Mouse (Mus musculus): ENCODE measurements around the gene Myocos. TPM values are rescaled to one million over a fixed set of nuclear protein-coding genes. Genes with fewer than 3 reads are reported as not detected.
"Not testable (repeated sequence)": the region's sequence is repeated elsewhere in the genome, so short reads cannot be mapped to it uniquely, and the experiment has no call there.

The Myocos gene
- polyA plus RNA-seq, 1 experiment, result not detected

DNA sequence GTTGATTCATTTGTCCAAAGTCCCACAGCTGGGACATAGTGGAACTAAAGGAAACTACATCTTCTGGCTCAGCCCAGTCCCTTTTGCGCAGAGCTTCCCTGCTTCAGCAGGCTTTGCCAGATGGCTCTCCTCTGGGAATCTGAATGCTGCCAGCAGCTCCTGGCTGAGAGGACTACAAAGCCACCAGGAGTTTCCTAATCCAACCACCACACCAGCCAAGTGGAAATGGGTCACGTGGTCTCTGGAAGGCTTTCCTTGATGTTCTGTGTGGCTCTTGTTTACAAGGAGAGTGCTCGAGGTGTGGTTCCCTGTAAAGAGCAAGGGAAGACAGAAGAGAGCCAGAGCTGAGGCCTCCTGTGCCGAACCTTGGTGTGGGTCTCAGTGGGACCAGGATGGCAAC is 14.3 kb downstream of the Myocos start:
- Histone ChIP-seq H3K27ac (ENCODE audit: insufficient read depth, low read length) (no peak overlapping the region), H3K4me3 (ENCODE audit: insufficient read depth, low read length) (no peak overlapping the region), H3K4me1 (ENCODE audit: control insufficient read depth, insufficient read depth, low read length) (no peaks in the 10 kb centered on the region)
- TF ChIP-seq CTCF (IDR thresholded peaks at IDR 0.05; ENCODE audit: borderline replicate concordance, insufficient read depth, low read length) (no peak), POLR2A (IDR thresholded peaks at IDR 0.05; ENCODE audit: low read depth, low read length) (no peak)

DNA sequence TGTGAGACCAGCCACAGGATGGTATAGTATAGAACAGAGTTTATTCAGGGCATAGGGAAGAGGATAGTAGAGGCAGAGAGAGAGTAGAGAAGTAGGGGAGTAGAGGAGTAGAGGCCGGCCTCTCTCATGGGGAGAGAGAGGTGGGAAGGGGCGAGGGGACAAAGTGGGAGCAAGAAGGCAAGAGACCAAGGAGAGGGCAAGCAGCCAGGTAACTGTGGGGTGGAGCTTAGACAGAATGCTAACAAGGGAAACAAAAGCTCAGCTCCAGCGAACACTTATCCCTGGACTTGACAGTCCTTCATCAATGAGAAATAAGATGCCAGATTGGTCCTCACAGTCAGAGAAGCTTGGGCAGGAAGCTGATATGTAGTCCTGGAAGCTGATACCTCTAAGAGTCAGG is 15.4 kb downstream of the Myocos start:
- no peak overlapping the region for H3K27ac ChIP-seq (ENCODE audit: insufficient read depth, low read length)
- H3K4me3 ChIP-seq (ENCODE audit: insufficient read depth, low read length), result no peak overlapping the region
- TF ChIP-seq CTCF (IDR thresholded peaks at IDR 0.05; ENCODE audit: borderline replicate concordance, insufficient read depth, low read length), result no peak
- no peak for TF ChIP-seq POLR2A (IDR thresholded peaks at IDR 0.05; ENCODE audit: low read depth, low read length)
- no peaks in the 10 kb centered on the region for H3K4me1 ChIP-seq (ENCODE audit: control insufficient read depth, insufficient read depth, low read length)

DNA sequence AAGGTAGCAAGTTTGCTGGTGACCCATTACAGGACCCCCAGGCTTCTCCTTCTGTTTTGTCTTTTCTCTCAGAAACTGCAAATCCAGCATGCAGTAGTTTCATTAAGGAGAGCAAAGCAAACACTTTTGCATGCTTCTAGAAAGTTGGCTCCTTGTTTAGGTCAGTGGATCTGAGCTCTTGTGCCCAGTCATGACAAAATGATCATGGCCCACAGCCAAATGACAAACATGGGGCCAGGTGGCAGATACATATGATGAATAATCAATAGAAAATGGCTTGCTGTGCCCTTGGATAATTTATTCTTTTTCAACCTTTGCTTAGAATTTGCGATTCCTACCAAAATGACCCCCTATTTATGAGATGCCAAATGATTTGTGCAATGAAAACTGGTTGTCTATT is 18.2 kb downstream of the Myocos start:
- no peaks in the 10 kb centered on the region for H3K4me1 ChIP-seq (ENCODE audit: control insufficient read depth, insufficient read depth, low read length)
- H3K27ac ChIP-seq (ENCODE audit: insufficient read depth, low read length), result no peak overlapping the region
- H3K4me3 ChIP-seq (ENCODE audit: insufficient read depth, low read length), result no peak overlapping the region
- TF ChIP-seq POLR2A (IDR thresholded peaks at IDR 0.05; ENCODE audit: low read depth, low read length) (no peak), CTCF (IDR thresholded peaks at IDR 0.05; ENCODE audit: borderline replicate concordance, insufficient read depth, low read length) (no peak)

DNA sequence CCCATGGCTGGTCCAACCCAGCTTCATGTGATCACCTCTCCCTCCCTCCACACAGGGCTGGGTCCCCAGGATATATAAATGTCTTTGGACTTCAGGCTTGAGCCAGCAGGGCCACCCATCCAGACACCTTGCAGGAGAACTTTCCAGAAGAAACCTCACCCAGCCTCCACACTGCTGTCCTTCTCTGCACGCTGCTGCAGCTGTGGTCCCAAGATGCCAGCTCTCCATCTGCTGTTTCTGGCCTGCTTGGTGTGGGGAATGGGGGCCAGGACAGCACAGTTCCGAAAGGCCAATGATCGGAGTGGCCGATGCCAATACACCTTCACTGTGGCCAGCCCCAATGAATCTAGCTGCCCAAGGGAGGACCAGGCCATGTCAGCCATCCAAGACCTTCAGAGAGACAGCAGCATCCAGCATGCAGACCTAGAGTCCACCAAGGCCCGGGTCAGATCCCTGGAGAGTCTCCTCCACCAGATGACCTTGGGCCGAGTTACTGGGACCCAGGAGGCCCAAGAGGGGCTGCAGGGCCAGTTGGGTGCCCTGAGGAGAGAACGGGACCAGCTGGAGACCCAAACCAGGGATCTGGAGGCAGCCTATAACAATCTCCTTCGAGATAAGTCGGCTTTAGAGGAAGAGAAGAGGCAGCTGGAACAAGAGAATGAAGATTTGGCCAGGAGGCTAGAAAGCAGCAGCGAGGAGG is 18.8 kb downstream of the Myocos start, which contains the start of gene Myoc:
TSS of gene Myoc (plus strand) at position 105 of the 700 bp plus-strand sequence.
- no peak for TF ChIP-seq CTCF (IDR thresholded peaks at IDR 0.05; ENCODE audit: borderline replicate concordance, insufficient read depth, low read length)
- TF ChIP-seq POLR2A (IDR thresholded peaks at IDR 0.05; ENCODE audit: low read depth, low read length), result no peak
- H3K4me3 ChIP-seq (ENCODE audit: insufficient read depth, low read length), result no peak within 1 kb of the TSS
- no peaks in the 10 kb centered on the region for H3K4me1 ChIP-seq (ENCODE audit: control insufficient read depth, insufficient read depth, low read length)
- H3K27ac ChIP-seq (ENCODE audit: insufficient read depth, low read length), result no peak within 1 kb of the TSS

DNA sequence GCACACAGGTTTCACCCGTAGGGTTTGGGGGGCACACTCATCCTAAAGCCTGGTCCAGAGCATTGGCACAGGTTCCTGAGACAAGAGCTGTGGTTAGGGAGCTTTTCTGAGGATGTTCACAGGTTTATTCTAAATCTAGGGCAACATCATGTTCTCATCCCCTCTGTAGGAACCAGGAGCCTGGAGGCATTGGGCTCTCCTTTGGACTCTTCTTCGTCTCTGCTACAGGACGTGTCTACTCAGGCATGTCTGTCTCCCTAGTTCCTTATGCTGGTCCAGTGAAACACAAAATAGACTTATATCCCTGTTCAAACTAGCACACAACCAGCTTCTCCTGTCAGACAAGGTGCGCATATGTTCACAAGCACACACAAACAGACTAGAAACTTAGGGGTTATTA is 19.5 kb downstream of the Myocos start:
- Histone ChIP-seq H3K4me1 (ENCODE audit: control insufficient read depth, insufficient read depth, low read length) (no peaks in the 10 kb centered on the region), H3K27ac (ENCODE audit: insufficient read depth, low read length) (no peak overlapping the region), H3K4me3 (ENCODE audit: insufficient read depth, low read length) (no peak overlapping the region)
- no peak for TF ChIP-seq POLR2A (IDR thresholded peaks at IDR 0.05; ENCODE audit: low read depth, low read length)
- no peak for TF ChIP-seq CTCF (IDR thresholded peaks at IDR 0.05; ENCODE audit: borderline replicate concordance, insufficient read depth, low read length)

DNA sequence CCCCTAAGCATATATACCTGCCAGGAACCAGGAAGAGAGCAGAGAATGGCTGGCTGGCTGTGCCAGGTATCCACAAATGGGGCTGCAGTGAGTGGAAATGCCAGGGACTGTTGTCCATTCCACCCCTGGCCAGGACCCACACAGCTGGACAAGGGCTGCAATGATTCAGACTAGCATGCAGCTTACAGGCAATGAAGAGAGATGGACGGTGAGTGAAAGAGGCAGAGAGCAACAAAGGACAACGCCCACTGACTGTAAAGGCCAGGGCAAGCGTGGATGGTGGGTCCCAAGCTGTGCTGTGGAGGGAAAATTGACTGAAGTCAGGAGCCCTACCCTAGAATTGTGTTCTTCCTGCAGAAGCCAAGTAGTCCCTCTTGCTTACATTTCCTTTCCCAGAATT is 21.5 kb downstream of the Myocos start:
- Histone ChIP-seq H3K4me1 (ENCODE audit: control insufficient read depth, insufficient read depth, low read length) (no peaks in the 10 kb centered on the region), H3K27ac (ENCODE audit: insufficient read depth, low read length) (no peak overlapping the region)
- no peak for TF ChIP-seq POLR2A (IDR thresholded peaks at IDR 0.05; ENCODE audit: low read depth, low read length)
- TF ChIP-seq CTCF (IDR thresholded peaks at IDR 0.05; ENCODE audit: borderline replicate concordance, insufficient read depth, low read length), result no peak

DNA sequence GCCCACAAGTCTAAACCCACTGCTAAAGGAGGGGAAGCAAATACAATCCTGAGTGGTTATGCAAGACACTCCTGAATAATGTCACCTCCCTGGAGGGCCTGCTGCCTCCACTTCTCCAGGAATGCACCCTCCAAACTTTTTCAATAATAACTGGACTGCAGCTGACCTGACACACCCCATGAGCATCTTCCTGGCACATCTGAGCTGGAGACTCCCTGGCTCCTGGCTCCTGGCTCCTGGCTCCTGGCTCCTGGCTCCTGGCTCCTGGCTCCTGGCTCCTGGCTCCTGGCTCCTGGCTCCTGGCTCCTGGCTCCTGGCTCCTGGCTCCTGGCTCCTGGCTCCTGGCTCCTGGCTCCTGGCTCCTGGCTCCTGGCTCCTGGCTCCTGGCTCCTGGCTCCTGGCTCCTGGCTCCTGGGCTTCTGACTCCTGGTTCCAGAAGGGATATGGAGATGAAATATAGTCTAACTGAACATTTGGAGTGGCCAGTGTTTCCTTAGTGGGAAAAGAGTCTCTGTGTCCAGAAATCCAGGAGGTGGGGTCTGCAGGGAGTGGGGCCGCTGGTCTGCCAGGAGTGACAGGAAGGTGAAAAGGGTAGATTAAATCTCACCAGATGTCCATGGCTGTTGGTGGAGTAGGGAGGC is 22.6 kb downstream of the Myocos start:
- not testable (repeated sequence) for H3K4me1 ChIP-seq (ENCODE audit: control insufficient read depth, insufficient read depth, low read length); H3K27ac ChIP-seq (ENCODE audit: insufficient read depth, low read length); H3K4me3 ChIP-seq (ENCODE audit: insufficient read depth, low read length)

More for the DNA sequence above, 21.5 kb downstream of the Myocos start:
- no peak overlapping the region for H3K4me3 ChIP-seq (ENCODE audit: insufficient read depth, low read length)

DNA sequence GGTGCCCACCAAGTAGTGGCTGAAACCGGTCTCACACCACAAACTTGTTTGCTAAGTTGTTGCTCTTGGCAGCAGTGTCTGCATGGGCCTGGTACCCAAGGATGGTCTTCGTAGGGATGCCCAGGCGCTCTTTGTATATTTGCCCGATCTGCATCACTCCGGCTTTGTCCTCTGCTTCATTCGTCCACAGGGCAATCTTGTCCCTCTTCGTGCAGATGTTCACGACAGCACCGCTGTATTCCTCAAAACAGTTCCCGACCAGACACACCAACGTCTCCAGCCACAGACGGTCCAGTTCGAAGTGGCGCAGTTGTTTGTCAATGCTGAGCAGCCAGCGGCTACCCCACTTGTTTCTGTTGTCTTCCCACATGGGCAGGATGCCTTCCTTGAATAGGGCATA is 29.7 kb downstream of the Myocos start:
- H3K4me1 ChIP-seq (ENCODE audit: control insufficient read depth, insufficient read depth, low read length); H3K27ac ChIP-seq (ENCODE audit: insufficient read depth, low read length); H3K4me3 ChIP-seq (ENCODE audit: insufficient read depth, low read length): not testable (repeated sequence)

DNA sequence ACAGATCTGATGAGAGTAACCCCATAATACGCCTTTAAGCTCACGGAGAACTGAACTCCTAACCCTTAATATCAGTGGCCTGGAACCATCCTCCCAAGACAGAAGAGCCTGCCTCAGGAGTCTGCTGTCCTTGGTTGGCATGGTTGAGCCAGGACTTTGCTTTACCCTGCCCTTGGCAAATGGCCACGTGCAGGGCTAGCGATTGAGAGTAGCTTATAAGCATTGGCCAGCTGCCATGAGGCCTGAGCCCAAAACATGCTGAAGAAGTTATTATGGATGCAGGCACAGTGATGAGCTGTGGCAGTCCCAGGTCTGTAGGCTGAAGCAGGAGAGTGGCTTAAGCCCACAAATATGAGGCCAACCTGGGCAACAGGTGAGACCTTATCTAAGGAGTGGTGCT is 30.2 kb downstream of the Myocos start:
- not testable (repeated sequence) for H3K4me1 ChIP-seq (ENCODE audit: control insufficient read depth, insufficient read depth, low read length)

DNA sequence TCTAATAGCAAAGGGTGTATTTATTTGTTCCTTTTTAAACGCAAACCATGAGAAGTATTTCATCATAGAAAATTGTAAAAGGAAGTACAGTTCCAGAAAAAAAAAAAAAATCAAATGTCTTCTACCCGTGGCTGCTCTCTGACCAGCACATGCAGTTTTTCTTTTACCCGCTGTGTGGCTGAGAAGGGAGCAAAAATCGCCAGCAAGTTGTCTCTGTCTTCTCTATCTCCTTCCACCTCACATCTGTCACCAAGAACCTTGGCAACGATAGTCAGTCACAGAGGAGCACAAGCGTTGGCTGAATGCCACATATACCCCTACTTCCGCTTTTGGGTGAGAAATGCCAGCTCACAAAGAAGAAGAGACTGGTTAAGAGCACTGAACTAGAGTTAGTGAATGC is 32.8 kb downstream of the Myocos start:
- Histone ChIP-seq H3K4me1 (ENCODE audit: control insufficient read depth, insufficient read depth, low read length) (no peaks in the 10 kb centered on the region), H3K4me3 (ENCODE audit: insufficient read depth, low read length) (no peak overlapping the region)
- TF ChIP-seq CTCF (IDR thresholded peaks at IDR 0.05; ENCODE audit: borderline replicate concordance, insufficient read depth, low read length) (no peak), POLR2A (IDR thresholded peaks at IDR 0.05; ENCODE audit: low read depth, low read length) (no peak)

More for the DNA sequence above, 30.2 kb downstream of the Myocos start:
- H3K4me3 ChIP-seq (ENCODE audit: insufficient read depth, low read length); H3K27ac ChIP-seq (ENCODE audit: insufficient read depth, low read length): not testable (repeated sequence)

DNA sequence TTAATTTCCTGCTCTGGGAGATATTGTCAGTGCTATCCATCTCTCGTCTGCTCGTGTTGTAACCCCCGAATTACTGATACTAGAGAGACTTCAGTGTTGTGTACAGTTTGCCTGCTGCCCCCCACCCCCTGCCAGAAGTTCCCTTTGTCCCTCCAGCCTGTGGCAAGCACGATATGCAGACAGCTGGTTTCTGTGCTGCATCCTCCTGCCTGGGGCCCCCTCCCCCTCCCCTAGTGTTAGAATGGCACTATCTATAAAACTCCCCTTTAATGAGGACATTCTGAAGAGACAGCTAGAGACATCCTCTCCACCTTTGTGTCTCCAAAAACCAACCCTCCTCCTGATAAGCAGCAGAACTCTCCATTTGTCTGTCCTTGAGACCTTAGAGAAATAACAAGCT is 34.1 kb downstream of the Myocos start:
- H3K4me3 ChIP-seq (ENCODE audit: insufficient read depth, low read length), result no peak overlapping the region
- no peak for TF ChIP-seq CTCF (IDR thresholded peaks at IDR 0.05; ENCODE audit: borderline replicate concordance, insufficient read depth, low read length)
- TF ChIP-seq POLR2A (IDR thresholded peaks at IDR 0.05; ENCODE audit: low read depth, low read length), result no peak
- no peak overlapping the region for H3K27ac ChIP-seq (ENCODE audit: insufficient read depth, low read length)
- H3K4me1 ChIP-seq (ENCODE audit: control insufficient read depth, insufficient read depth, low read length), result no peaks in the 10 kb centered on the region

More for the DNA sequence above, 32.8 kb downstream of the Myocos start:
- no peak overlapping the region for H3K27ac ChIP-seq (ENCODE audit: insufficient read depth, low read length)
